Mouse (Mus musculus) erythroblast, embryonic 14.5 days (primary cell): Measurements from ENCODE around the gene Chst12.

Experiments used
- GATA1 ChIP-seq: IDR thresholded peaks from 2 replicates; pipeline ENCODE4 v1.6.1; 2012; ENCODE audit warnings: low read length, inconsistent platforms, mixed read lengths
- TAL1 ChIP-seq: IDR thresholded peaks from 3 replicates; pipeline ENCODE4 v1.6.1; 2012; ENCODE audit warnings: low read length, inconsistent platforms, mixed read lengths

GRCm38 (mm10) chr5:140472336-140472735 is 33.0 kb upstream of the Chst12 start:
- TF ChIP-seq GATA1 (no peak), TAL1 (no peak)
